Mouse (Mus musculus): ENCODE results near the gene Krt6a. TPM values are rescaled to one million over a fixed set of nuclear protein-coding genes. Genes with fewer than 3 reads are reported as not detected.
"Not testable (repeated sequence)": the region's sequence is repeated elsewhere in the genome, so short reads cannot be mapped to it uniquely, and the experiment has no call there.

Krt6a gene
- polyA plus RNA-seq, 1 experiment from 2014 or later: not detected

- Histone ChIP-seq H3K4me3 (ENCODE audit: low read length) (no peak overlapping the region), H3K27ac (ENCODE audit: low read depth, low read length) (no peak overlapping the region), H3K9me3 (ENCODE audit: control insufficient read depth, low read length) (no peaks in the 10 kb centered on the region), H3K4me1 (ENCODE audit: control insufficient read depth, insufficient read depth, low read length) (no peaks in the 10 kb centered on the region), H3K9ac (ENCODE audit: low read depth, low read length) (no peak overlapping the region), H3K36me3 (ENCODE audit: control insufficient read depth, insufficient read depth, low read length) (no peaks in the 10 kb centered on the region), H3K4me2 (replicated peaks; ENCODE audit: low read depth, low read length) (no peak overlapping the region), H3K27me3 (ENCODE audit: control insufficient read depth, insufficient read depth, low read length) (no peaks in the 10 kb centered on the region)
- no peak for ATAC-seq (ENCODE audit: low FRiP score, low TSS enrichment)
- 69% methylated on average over 11 of the region's 11 CpGs for WGBS
Observed at GRCm38 (mm10) chr15:101708683-101709082, 14.6 kb upstream of the Krt6a start.

- H3K27me3 ChIP-seq (ENCODE audit: control insufficient read depth, insufficient read depth, low read length): no peaks in the 10 kb centered on the region
- WGBS: 86% methylated on average over 9 of the region's 9 CpGs
- ATAC-seq (ENCODE audit: low FRiP score, low TSS enrichment): no peak
Observed at GRCm38 (mm10) chr15:101707454-101707853, 13.3 kb upstream of the Krt6a start.

GRCm38 (mm10) chr15:101704066-101704465, 10.0 kb upstream of the Krt6a start:
- Histone ChIP-seq H3K4me2 (replicated peaks; ENCODE audit: low read depth, low read length) (no peak overlapping the region), H3K9ac (ENCODE audit: low read depth, low read length) (no peak overlapping the region), H3K36me3 (ENCODE audit: control insufficient read depth, insufficient read depth, low read length) (no peaks in the 10 kb centered on the region), H3K27ac (ENCODE audit: low read depth, low read length) (no peak overlapping the region), H3K27me3 (ENCODE audit: control insufficient read depth, insufficient read depth, low read length) (no peaks in the 10 kb centered on the region), H3K4me1 (ENCODE audit: control insufficient read depth, insufficient read depth, low read length) (no peaks in the 10 kb centered on the region), H3K4me3 (ENCODE audit: low read length) (no peak overlapping the region), H3K9me3 (ENCODE audit: control insufficient read depth, low read length) (no peaks in the 10 kb centered on the region)
- WGBS: 68% methylated on average over 4 of the region's 4 CpGs
- 0 out of 2 replicates have a peak, but pooled peaks have one; percentile 57 for ATAC-seq (ENCODE audit: low FRiP score, low TSS enrichment)

More at GRCm38 (mm10) chr15:101707454-101707853, 13.3 kb upstream of the Krt6a start:
- H3K4me2 ChIP-seq (replicated peaks; ENCODE audit: low read depth, low read length): no peak overlapping the region
- no peak overlapping the region for H3K27ac ChIP-seq (ENCODE audit: low read depth, low read length)
- H3K36me3 ChIP-seq (ENCODE audit: control insufficient read depth, insufficient read depth, low read length): no peaks in the 10 kb centered on the region
- no peaks in the 10 kb centered on the region for H3K4me1 ChIP-seq (ENCODE audit: control insufficient read depth, insufficient read depth, low read length)
- H3K9ac ChIP-seq (ENCODE audit: low read depth, low read length): no peak overlapping the region
- no peaks in the 10 kb centered on the region for H3K9me3 ChIP-seq (ENCODE audit: control insufficient read depth, low read length)
- H3K4me3 ChIP-seq (ENCODE audit: low read length): no peak overlapping the region

- no peak overlapping the region for H3K4me3 ChIP-seq (ENCODE audit: low read length)
- no peaks in the 10 kb centered on the region for H3K27me3 ChIP-seq (ENCODE audit: control insufficient read depth, insufficient read depth, low read length)
- H3K4me2 ChIP-seq (replicated peaks; ENCODE audit: low read depth, low read length): no peak overlapping the region
- H3K9ac ChIP-seq (ENCODE audit: low read depth, low read length): no peak overlapping the region
- ATAC-seq (ENCODE audit: low FRiP score, low TSS enrichment): no peak
- no peaks in the 10 kb centered on the region for H3K36me3 ChIP-seq (ENCODE audit: control insufficient read depth, insufficient read depth, low read length)
- H3K9me3 ChIP-seq (ENCODE audit: control insufficient read depth, low read length): no peaks in the 10 kb centered on the region
- H3K27ac ChIP-seq (ENCODE audit: low read depth, low read length): no peak overlapping the region
- WGBS: 20% methylated on average over 2 of the region's 2 CpGs
- H3K4me1 ChIP-seq (ENCODE audit: control insufficient read depth, insufficient read depth, low read length): no peaks in the 10 kb centered on the region
Observed at GRCm38 (mm10) chr15:101702380-101702779, 8.3 kb upstream of the Krt6a start.

GRCm38 (mm10) chr15:101699866-101700265, 5.8 kb upstream of the Krt6a start:
- no peaks in the 10 kb centered on the region for H3K36me3 ChIP-seq (ENCODE audit: control insufficient read depth, insufficient read depth, low read length)

GRCm38 (mm10) chr15:101699192-101699591, 5.1 kb upstream of the Krt6a start:
- Histone ChIP-seq H3K36me3 (ENCODE audit: control insufficient read depth, insufficient read depth, low read length) (no peaks in the 10 kb centered on the region), H3K4me2 (replicated peaks; ENCODE audit: low read depth, low read length) (no peak overlapping the region), H3K9me3 (ENCODE audit: control insufficient read depth, low read length) (no peaks in the 10 kb centered on the region), H3K4me1 (ENCODE audit: control insufficient read depth, insufficient read depth, low read length) (no peaks in the 10 kb centered on the region), H3K27me3 (ENCODE audit: control insufficient read depth, insufficient read depth, low read length) (no peaks in the 10 kb centered on the region), H3K4me3 (ENCODE audit: low read length) (no peak overlapping the region), H3K27ac (ENCODE audit: low read depth, low read length) (no peak overlapping the region), H3K9ac (ENCODE audit: low read depth, low read length) (no peak overlapping the region)
- WGBS: 60% methylated on average over 3 of the region's 3 CpGs
- ATAC-seq (ENCODE audit: low FRiP score, low TSS enrichment): no peak

More at GRCm38 (mm10) chr15:101699866-101700265, 5.8 kb upstream of the Krt6a start:
- 84% methylated on average over 8 of the region's 8 CpGs for WGBS
- Histone ChIP-seq H3K4me3 (ENCODE audit: low read length) (no peak overlapping the region), H3K4me2 (replicated peaks; ENCODE audit: low read depth, low read length) (no peak overlapping the region), H3K9me3 (ENCODE audit: control insufficient read depth, low read length) (no peaks in the 10 kb centered on the region), H3K4me1 (ENCODE audit: control insufficient read depth, insufficient read depth, low read length) (no peaks in the 10 kb centered on the region), H3K27me3 (ENCODE audit: control insufficient read depth, insufficient read depth, low read length) (no peaks in the 10 kb centered on the region), H3K27ac (ENCODE audit: low read depth, low read length) (no peak overlapping the region), H3K9ac (ENCODE audit: low read depth, low read length) (no peak overlapping the region)
- ATAC-seq (ENCODE audit: low FRiP score, low TSS enrichment): no peak

GRCm38 (mm10) chr15:101697326-101698188, 3.5 kb upstream of the Krt6a start:
- H3K9me3 ChIP-seq (ENCODE audit: control insufficient read depth, low read length): no peaks in the 10 kb centered on the region
- H3K4me2 ChIP-seq (replicated peaks; ENCODE audit: low read depth, low read length): no peak overlapping the region
- H3K27me3 ChIP-seq (ENCODE audit: control insufficient read depth, insufficient read depth, low read length): no peaks in the 10 kb centered on the region
- H3K9ac ChIP-seq (ENCODE audit: low read depth, low read length): no peak overlapping the region
- H3K36me3 ChIP-seq (ENCODE audit: control insufficient read depth, insufficient read depth, low read length): no peaks in the 10 kb centered on the region
- H3K4me3 ChIP-seq (ENCODE audit: low read length): no peak overlapping the region
- no peak overlapping the region for H3K27ac ChIP-seq (ENCODE audit: low read depth, low read length)
- ATAC-seq (ENCODE audit: low FRiP score, low TSS enrichment): no peak
- 81% methylated on average over 8 of the region's 8 CpGs for WGBS
- H3K4me1 ChIP-seq (ENCODE audit: control insufficient read depth, insufficient read depth, low read length): no peaks in the 10 kb centered on the region

GRCm38 (mm10) chr15:101690460-101690859, 3.6 kb downstream of the Krt6a start:
- not testable (repeated sequence) for H3K27ac ChIP-seq (ENCODE audit: low read depth, low read length); H3K4me2 ChIP-seq (replicated peaks; ENCODE audit: low read depth, low read length); H3K4me1 ChIP-seq (ENCODE audit: control insufficient read depth, insufficient read depth, low read length); H3K36me3 ChIP-seq (ENCODE audit: control insufficient read depth, insufficient read depth, low read length); H3K4me3 ChIP-seq (ENCODE audit: low read length); H3K9me3 ChIP-seq (ENCODE audit: control insufficient read depth, low read length); H3K9ac ChIP-seq (ENCODE audit: low read depth, low read length); H3K27me3 ChIP-seq (ENCODE audit: control insufficient read depth, insufficient read depth, low read length)
- peak; percentile 72; the same call in 1 of the 2 replicates for ATAC-seq (ENCODE audit: low FRiP score, low TSS enrichment)
- 58% methylated on average over 5 of the region's 5 CpGs for WGBS

- Histone ChIP-seq H3K36me3 (ENCODE audit: control insufficient read depth, insufficient read depth, low read length) (no peaks in the 10 kb centered on the region), H3K9ac (ENCODE audit: low read depth, low read length) (no peak overlapping the region), H3K27me3 (ENCODE audit: control insufficient read depth, insufficient read depth, low read length) (no peaks in the 10 kb centered on the region), H3K4me1 (ENCODE audit: control insufficient read depth, insufficient read depth, low read length) (no peaks in the 10 kb centered on the region), H3K27ac (ENCODE audit: low read depth, low read length) (no peak overlapping the region), H3K4me2 (replicated peaks; ENCODE audit: low read depth, low read length) (no peak overlapping the region), H3K4me3 (ENCODE audit: low read length) (no peak overlapping the region), H3K9me3 (ENCODE audit: control insufficient read depth, low read length) (no peaks in the 10 kb centered on the region)
- no peak for ATAC-seq (ENCODE audit: low FRiP score, low TSS enrichment)
- WGBS: 75% methylated on average over 2 of the region's 2 CpGs
Observed at GRCm38 (mm10) chr15:101688161-101688560, 5.9 kb downstream of the Krt6a start.

Data from kidney, embryonic 14.5 days (tissue).